Mouse (Mus musculus) CH12.LX (cell line): Measurements from ENCODE around the gene Ddx43. TPM values are rescaled to one million over a fixed set of nuclear protein-coding genes. Genes with fewer than 3 reads are reported as not detected.
"Not testable (repeated sequence)": the region's sequence is repeated elsewhere in the genome, so short reads cannot be mapped to it uniquely, and the experiment has no call there.

Experiments used
- DNase-seq: peaks from one replicate; pipeline ENCODE4 v3.0.0-alpha.2; 2013; ENCODE audit errors: extremely low read depth
- H3K27ac ChIP-seq: 2 replicates; pipeline ENCODE4 v1.5.1; 2012; ENCODE audit warnings: low read depth, mild to moderate bottlenecking, control low read depth, moderate library complexity; ENCODE audit not compliant: insufficient read depth
- H3K27me3 ChIP-seq: replicated peaks from 2 replicates; pipeline ENCODE3; 2012; ENCODE audit warnings: inconsistent platforms
- H3K36me3 ChIP-seq, 2 experiments: replicated peaks in 1 of 2; 2 replicates each; pipeline versions ENCODE3 to v1.6.1; 2012; ENCODE audit warnings: inconsistent platforms in 1 of 2, low read length in 1 of 2, mild to moderate bottlenecking in 1 of 2, mixed read lengths in 1 of 2, moderate library complexity in 1 of 2; ENCODE audit not compliant: control insufficient read depth in 1 of 2, insufficient read depth in 1 of 2
- H3K4me1 ChIP-seq, 2 experiments: 2 replicates each; pipeline ENCODE4 v1.6.1; 2012; ENCODE audit warnings: inconsistent platforms in 1 of 2, moderate library complexity in 1 of 2; ENCODE audit not compliant: insufficient read depth in 2 of 2, control insufficient read depth in 1 of 2
- H3K4me2 ChIP-seq: 2 replicates; pipeline ENCODE4 v1.6.1; 2012; ENCODE audit warnings: low read depth, mild to moderate bottlenecking, control low read depth; ENCODE audit not compliant: poor library complexity, insufficient read depth, severe bottlenecking
- H3K4me3 ChIP-seq, 3 experiments: fragments of 150-350 bp in 1 of 3; sonication (generic) in 1 of 3; replicated peaks in 1 of 3; 2 replicates each; pipeline versions ENCODE3 to v1.5.1; 2011 to 2012; ENCODE audit warnings: low read depth in 2 of 3, low read length in 2 of 3, mild to moderate bottlenecking in 2 of 3, moderate library complexity in 2 of 3, control low read depth in 1 of 3, improper control_type of control experiment in 1 of 3, inconsistent platforms in 1 of 3, mixed read lengths in 1 of 3; ENCODE audit not compliant: poor library complexity in 1 of 3
- H3K79me2 ChIP-seq: replicated peaks from 2 replicates; pipeline ENCODE4 v1.6.1; 2012; ENCODE audit warnings: mild to moderate bottlenecking, moderate library complexity; ENCODE audit not compliant: control insufficient read depth, poor library complexity, insufficient read depth, severe bottlenecking; ENCODE audit errors: extremely low read depth
- H3K9ac ChIP-seq: 2 replicates; pipeline ENCODE4 v1.6.1; 2012; ENCODE audit warnings: low read depth, mild to moderate bottlenecking, control low read depth, moderate library complexity; ENCODE audit not compliant: insufficient read depth
- H3K9me3 ChIP-seq: replicated peaks from 2 replicates; pipeline ENCODE3; 2012; ENCODE audit warnings: low read length, inconsistent platforms, mixed read lengths
- BHLHE40 ChIP-seq: IDR thresholded peaks from 2 replicates; pipeline ENCODE4 v1.6.1; 2011; ENCODE audit warnings: mild to moderate bottlenecking, low read depth, low read length, improper control_type of control experiment
- CHD1 ChIP-seq: IDR thresholded peaks from 2 replicates; pipeline ENCODE4 v1.6.1; 2012; ENCODE audit warnings: low read depth, low read length, improper control_type of control experiment, inconsistent platforms
- CTCF ChIP-seq, 2 experiments: IDR thresholded peaks in 1 of 2; conservative IDR thresholded peaks in 1 of 2; 2 replicates each; pipeline ENCODE4 v1.5.1; 2011 to 2012; ENCODE audit warnings: low read depth in 2 of 2, low read length in 2 of 2, improper control_type of control experiment in 1 of 2, inconsistent platforms in 1 of 2, mild to moderate bottlenecking in 1 of 2, moderate library complexity in 1 of 2
- E2F4 ChIP-seq: IDR thresholded peaks from 2 replicates; pipeline ENCODE4 v1.6.1; 2011; ENCODE audit warnings: low read depth, low read length, improper control_type of control experiment; ENCODE audit not compliant: insufficient replicate concordance
- ELF1 ChIP-seq: IDR thresholded peaks from 2 replicates; pipeline ENCODE4 v1.6.1; 2014; ENCODE audit warnings: low read depth, mild to moderate bottlenecking, inconsistent platforms, low read length, improper control_type of control experiment
- EP300 ChIP-seq: IDR thresholded peaks from 2 replicates; pipeline ENCODE4 v1.6.1; 2011; ENCODE audit warnings: low read length, improper control_type of control experiment
- JUN ChIP-seq: IDR thresholded peaks from 2 replicates; pipeline ENCODE4 v1.6.1; 2011; ENCODE audit warnings: low read depth, mild to moderate bottlenecking, low read length, improper control_type of control experiment, moderate library complexity; ENCODE audit not compliant: insufficient read depth
- KAT2A ChIP-seq: IDR thresholded peaks from 2 replicates; pipeline ENCODE4 v1.6.1; 2012; ENCODE audit warnings: low read length, improper control_type of control experiment, inconsistent platforms; ENCODE audit not compliant: insufficient replicate concordance
- MAX ChIP-seq: IDR thresholded peaks from 2 replicates; pipeline ENCODE4 v1.6.1; 2011; ENCODE audit warnings: low read length, improper control_type of control experiment
- MAZ ChIP-seq: IDR thresholded peaks from 2 replicates; pipeline ENCODE4 v1.6.1; 2012; ENCODE audit warnings: low read depth, mild to moderate bottlenecking, inconsistent platforms, low read length, improper control_type of control experiment, moderate library complexity
- NELFE ChIP-seq: IDR thresholded peaks from 2 replicates; pipeline ENCODE4 v1.6.1; 2011; ENCODE audit warnings: low read depth, low read length, improper control_type of control experiment
- PAX5 ChIP-seq: IDR thresholded peaks from 2 replicates; pipeline ENCODE4 v1.6.1; 2012; ENCODE audit warnings: low read length, inconsistent platforms, mixed read lengths
- POLR2A ChIP-seq: IDR thresholded peaks from 2 replicates; pipeline ENCODE4 v1.6.1; 2011; ENCODE audit warnings: low read depth, mild to moderate bottlenecking, improper control_type of control experiment, low read length
- RCOR1 ChIP-seq: conservative IDR thresholded peaks from 2 replicates; pipeline ENCODE4 v1.6.1; 2012; ENCODE audit warnings: low read depth, mild to moderate bottlenecking, inconsistent platforms, low read length, improper control_type of control experiment
- SIN3A ChIP-seq: IDR thresholded peaks from 2 replicates; pipeline ENCODE4 v1.6.1; 2012; ENCODE audit warnings: low read length, improper control_type of control experiment, inconsistent platforms
- SMC3 ChIP-seq: IDR thresholded peaks from 2 replicates; pipeline ENCODE4 v1.6.1; 2011; ENCODE audit warnings: low read depth, low read length, improper control_type of control experiment
- TCF12 ChIP-seq: IDR thresholded peaks from 2 replicates; pipeline ENCODE4 v1.6.1; 2014; ENCODE audit warnings: low read depth, mild to moderate bottlenecking, inconsistent platforms, low read length, improper control_type of control experiment
- UBTF ChIP-seq: IDR thresholded peaks from 2 replicates; pipeline ENCODE4 v1.6.1; 2012; ENCODE audit warnings: low read depth, mild to moderate bottlenecking, inconsistent platforms, low read length, improper control_type of control experiment, moderate library complexity
- ZKSCAN1 ChIP-seq: IDR thresholded peaks from 2 replicates; pipeline ENCODE4 v1.6.1; 2012; ENCODE audit warnings: low read depth, inconsistent platforms, low read length, improper control_type of control experiment, borderline replicate concordance
- ZMIZ1 ChIP-seq: IDR thresholded peaks from 2 replicates; pipeline ENCODE4 v1.6.1; 2012; ENCODE audit warnings: low read depth, mild to moderate bottlenecking, inconsistent platforms, low read length, improper control_type of control experiment
- dilution Hi-C: fragments of 300-500 bp; cut with MboI; formaldehyde crosslinking; loops from 2 replicates; pipeline ENCODE4 v1.14.3; 2020; ENCODE audit warnings: low sequenced_read_pairs; ENCODE audit not compliant: extremely low pct_unique_long_range_greater_than_20kb, extremely low pct_ligation_motif_present
- in situ Hi-C: fragments of 300-500 bp; cut with MboI; formaldehyde crosslinking; loops from 3 replicates; pipeline ENCODE4 v1.14.3; 2019; ENCODE audit warnings: low sequenced_read_pairs, low pct_ligation_motif_present, low pct_unique_long_range_greater_than_20kb, mixed read lengths
- polyA plus RNA-seq: library from polyadenylated mRNA; unstranded; fragments of >175 nt; gene quantifications from 2 replicates; pipeline ENCODE4 v1.2.1, GENCODE M21; 2012; ENCODE audit warnings: low read depth; ENCODE audit not compliant: insufficient read length
- total RNA-seq, 2 experiments: library from RNA; depleted of rRNA; stranded (reverse); fragments of 300-350 nt in 1 of 2; fragments of >200 nt in 1 of 2; gene quantifications; 2 replicates each; pipeline ENCODE4 v1.2.3; 2012 to 2014

Gene Ddx43
- total and polyA plus RNA-seq, 3 experiments = not detected

GRCm38 (mm10) chr9:78365850-78366544 is 29.6 kb upstream of the Ddx43 start:
- no peak overlapping the region for H3K4me3 ChIP-seq

GRCm38 (mm10) chr9:78367959-78368358 is 27.6 kb upstream of the Ddx43 start, which contains the start of gene Dppa5a:
TSS of gene Dppa5a (minus strand) at chr9:78368177.
- DNase-seq, H3K9me3 ChIP-seq, H3K36me3 ChIP-seq, H3K4me2 ChIP-seq, H3K9ac ChIP-seq, dilution Hi-C loops, H3K4me1 ChIP-seq, H3K27ac ChIP-seq, H3K4me3 ChIP-seq, H3K79me2 ChIP-seq: not testable (repeated sequence)
- peaks cover 29% of the 10 kb centered on the region for H3K27me3 ChIP-seq
- in situ Hi-C loops = loop anchor here (10.0 kb wide), 1 partner anchor 167 kb away; no protein-coding TSS in a partner anchor

More at GRCm38 (mm10) chr9:78365850-78366544, 29.6 kb upstream of the Ddx43 start:
- dilution Hi-C loops (no loop called here), in situ Hi-C loops (loop anchor here (10.0 kb wide), 1 partner anchor 169 kb away; no protein-coding TSS in a partner anchor)
- H3K79me2 ChIP-seq = no peaks in the 10 kb centered on the region
- TF ChIP-seq CTCF (conservative IDR thresholded peaks at IDR 0.05 in 1 of 2, IDR thresholded peaks at IDR 0.05 in 1 of 2; ENCODE audit: low read depth in 2 of 2, low read length in 2 of 2) (no peak), RCOR1 (no peak), JUN (no peak), ELF1 (no peak), SIN3A (no peak), ZMIZ1 (no peak), POLR2A (no peak), ZKSCAN1 (no peak), NELFE (no peak), PAX5 (no peak), SMC3 (no peak), MAZ (no peak), TCF12 (no peak), UBTF (no peak), MAX (no peak), E2F4 (no peak), EP300 (no peak), CHD1 (no peak), KAT2A (no peak), BHLHE40 (no peak)
- H3K9ac ChIP-seq = no peak overlapping the region
- H3K36me3 ChIP-seq = no peaks in the 10 kb centered on the region
- no peaks in the 10 kb centered on the region for H3K9me3 ChIP-seq
- peaks cover 22% of the 10 kb centered on the region for H3K27me3 ChIP-seq
- DNase-seq = no peak
- no peak overlapping the region for H3K4me2 ChIP-seq
- no peak overlapping the region for H3K27ac ChIP-seq
- no peaks in the 10 kb centered on the region for H3K4me1 ChIP-seq
